Mouse (Mus musculus) lung, postnatal 0 days (tissue): ENCODE measurements around the gene Cdk15.

Experiments
- CTCF ChIP-seq: IDR thresholded peaks from 2 replicates; pipeline ENCODE4 v1.5.1; 2016; ENCODE audit warnings: antibody characterized with exemption, mild to moderate bottlenecking
- EP300 ChIP-seq: IDR thresholded peaks from 2 replicates; pipeline ENCODE4 v1.6.1; 2016; ENCODE audit warnings: antibody characterized with exemption, mild to moderate bottlenecking, control low read depth

- TF ChIP-seq EP300 (no peak), CTCF (no peak)
Observed at GRCm38 (mm10) chr1:59368649-59369319, 112.1 kb downstream of the Cdk15 start.
